Mouse (Mus musculus): ENCODE measurements at regions not wholly inside any gene's neighbourhood (a gene's known extent, or its start where the extent isn't known, plus 50 kb on each side); places are given as distances from the start of the nearest gene placed in this dataset.

GRCm38 (mm10) chr13:3708896-3709631 is 75.2 kb downstream of the Asb13 start:
- DNase-seq (ENCODE audit: low spot score in 2 of 2) = no peak
